Mouse (Mus musculus): ENCODE data around the gene Dthd1.

GRCm38 (mm10) chr5:62906954-62907353 lies 93.3 kb downstream of the Dthd1 start:
- TF ChIP-seq POLR2A (IDR thresholded peaks at IDR 0.05; ENCODE audit: extremely low read depth, insufficient read depth, low read length) (no peak), CTCF (IDR thresholded peaks at IDR 0.05; ENCODE audit: low read depth, low read length) (no peak)

Measured in liver, adult 2 months (tissue).